14 mouse cellular contexts compared by ENCODE assay signal in the genomic region with DNA sequence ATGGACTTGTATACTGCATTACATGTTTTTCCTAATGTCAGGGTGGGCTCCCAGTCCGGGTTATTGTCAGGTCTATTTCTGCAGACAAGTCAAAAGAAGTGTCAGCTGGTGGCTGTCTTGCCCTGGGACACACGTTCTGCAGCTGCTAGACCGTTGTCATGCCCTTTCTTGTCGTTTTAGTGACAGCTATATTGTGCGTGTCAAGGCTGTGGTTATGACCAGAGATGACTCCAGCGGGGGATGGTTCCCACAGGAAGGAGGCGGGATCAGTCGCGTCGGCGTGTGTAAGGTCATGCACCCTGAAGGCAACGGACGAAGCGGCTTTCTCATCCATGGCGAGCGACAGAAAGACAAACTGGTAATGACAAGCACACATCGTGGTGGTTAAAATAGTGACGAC.
A peak's percentile ranks its signal among the peaks of the same experiment; 100 is the strongest.
DNase-seq lines count a peak whose midpoint lies in the region; ATAC-seq lines count a peak whose summit lies in the region.
"Had no signal": no experiment of that assay in that cellular context is flagged by ENCODE, and none has a peak within 500 bp of the region (broad histone marks: within the 10 kb centered on the region; RNA-seq: fewer than 3 reads in every experiment).

No protein-coding gene starts in this region.

- no peak overlapping the region for H3K4me2 ChIP-seq in kidney, embryonic 14.5 days (replicated peaks; ENCODE audit: low read depth, low read length)
- no peak overlapping the region for H3K4me2 ChIP-seq in forebrain, embryonic 16.5 days (ENCODE audit: low read length)
- H3K4me2 ChIP-seq: hindbrain, embryonic 12.5 days; midbrain, embryonic 15.5 days had no signal

- no peaks in the 10 kb centered on the region for H3K9me3 ChIP-seq in kidney, embryonic 14.5 days (ENCODE audit: control insufficient read depth, low read length)
- H3K9me3 ChIP-seq in forebrain, embryonic 16.5 days (ENCODE audit: control insufficient read depth, low read length), result no peaks in the 10 kb centered on the region
- H3K9me3 ChIP-seq: forebrain, embryonic 10.5 days; hindbrain, embryonic 12.5 days; midbrain, embryonic 15.5 days had no signal

- no peak overlapping the region for H3K27ac ChIP-seq in kidney, embryonic 14.5 days (ENCODE audit: low read depth, low read length)
- H3K27ac ChIP-seq in forebrain, embryonic 16.5 days (ENCODE audit: low read length), result no peak overlapping the region
- H3K27ac ChIP-seq: forebrain, embryonic 10.5 days; hindbrain, embryonic 12.5 days; midbrain, embryonic 15.5 days had no signal

- peaks cover 22% of the 10 kb centered on the region for H3K4me1 ChIP-seq in kidney, embryonic 14.5 days (ENCODE audit: control insufficient read depth, insufficient read depth, low read length)
- H3K4me1 ChIP-seq in forebrain, embryonic 16.5 days (replicated peaks; ENCODE audit: control insufficient read depth, insufficient read depth, low read length), result no peaks in the 10 kb centered on the region

- no peak overlapping the region for H3K9ac ChIP-seq in kidney, embryonic 14.5 days (ENCODE audit: low read depth, low read length)
- H3K9ac ChIP-seq in forebrain, embryonic 16.5 days (replicated peaks; ENCODE audit: low read depth, low read length), result no peak overlapping the region
- H3K9ac ChIP-seq: hindbrain, embryonic 12.5 days; midbrain, embryonic 15.5 days had no signal

- peaks cover 11% of the 10 kb centered on the region for H3K36me3 ChIP-seq in kidney, embryonic 14.5 days (ENCODE audit: control insufficient read depth, insufficient read depth, low read length)
- no peaks in the 10 kb centered on the region for H3K36me3 ChIP-seq in splenic B cell, adult 2 months (ENCODE audit: control insufficient read depth, insufficient read depth, low read length, poor library complexity, severe bottlenecking)
- H3K36me3 ChIP-seq in forebrain, embryonic 16.5 days (ENCODE audit: control insufficient read depth, insufficient read depth), result peaks cover 5% of the 10 kb centered on the region; the same call in 1 of the 2 replicates
- H3K36me3 ChIP-seq: midbrain, embryonic 15.5 days had no signal

- no peaks in the 10 kb centered on the region for H3K27me3 ChIP-seq in kidney, embryonic 14.5 days (ENCODE audit: control insufficient read depth, insufficient read depth, low read length)
- H3K27me3 ChIP-seq in splenic B cell, adult 2 months (ENCODE audit: control insufficient read depth, insufficient read depth, low read length, poor library complexity, severe bottlenecking), result no peaks in the 10 kb centered on the region
- H3K27me3 ChIP-seq in forebrain, embryonic 16.5 days (replicated peaks; ENCODE audit: control insufficient read depth, insufficient read depth, low read length), result no peaks in the 10 kb centered on the region
- H3K27me3 ChIP-seq: hindbrain, embryonic 12.5 days; midbrain, embryonic 15.5 days had no signal

- 7% methylated on average over 18 of the region's 18 CpGs for WGBS in kidney, embryonic 14.5 days
- WGBS in forebrain, embryonic 16.5 days, result 87% methylated on average over 18 of the region's 18 CpGs

- DNase-seq in kidney, adult 18-20 months, result no peak
- peak; percentile 32 for DNase-seq in thymus, postnatal 4 days
- no peak for DNase-seq in thymus, postnatal 10 days (ENCODE audit: low spot score in 2 of 2)
- DNase-seq in kidney, postnatal 10 days, result peak; percentile 69
- peak; percentile 34 for DNase-seq in splenic B cell, adult 2 months (ENCODE audit: low read depth, low spot score)
- no peak for DNase-seq in spleen, postnatal 36 days (ENCODE audit: low spot score in 2 of 2)
- DNase-seq: gastrocnemius, postnatal 36 days; layer of hippocampus, adult 9-11 months; thymus, postnatal 25 days had no signal

- peak; percentile 76 for ATAC-seq in kidney, embryonic 14.5 days (ENCODE audit: low FRiP score, low TSS enrichment)
- no peak for ATAC-seq in forebrain, embryonic 16.5 days
- ATAC-seq: midbrain, embryonic 15.5 days had no signal

- no peak overlapping the region for H3K4me3 ChIP-seq in kidney, embryonic 14.5 days (ENCODE audit: low read length)
- no peak overlapping the region for H3K4me3 ChIP-seq in forebrain, embryonic 16.5 days (replicated peaks; ENCODE audit: low read length)
- H3K4me3 ChIP-seq: forebrain, embryonic 10.5 days; hindbrain, embryonic 12.5 days; midbrain, embryonic 15.5 days had no signal

Comparison
In these comparisons a context has a peak if more than half of its experiments do, and no peak if none do; other contexts are left out.
1. DNase-seq: peak in thymus, postnatal 4 days (single experiment), kidney, postnatal 10 days (single experiment) and splenic B cell, adult 2 months (single experiment); none in kidney, adult 18-20 months (single experiment), thymus, postnatal 10 days (0 of 2) and spleen, postnatal 36 days (0 of 2).